Mouse (Mus musculus): ENCODE data around the gene Gns. TPM values are rescaled to one million over a fixed set of nuclear protein-coding genes. Genes with fewer than 3 reads are reported as not detected.
"Not testable (repeated sequence)": the region's sequence is repeated elsewhere in the genome, so short reads cannot be mapped to it uniquely, and the experiment has no call there.

The Gns gene
- 10 to 100 TPM in 2 of 3 experiments, 1 to 10 TPM in 1; 4.2 to 12.1 (median 11.6) TPM for polyA plus RNA-seq (2017; shearing (Covaris generic))

GRCm38 (mm10) chr10:121364801-121365564 lies at the start of gene Gns:
Gene Gns, plus strand, starts transcription at chr10:121365090.
- peak; percentile 77 for ATAC-seq

- peak; percentile 38 for ATAC-seq
Measured at GRCm38 (mm10) chr10:121315321-121316283, 49.3 kb upstream of the Gns start.

- peak; percentile 89 for ATAC-seq
Measured at GRCm38 (mm10) chr10:121316361-121316760, 48.5 kb upstream of the Gns start.

GRCm38 (mm10) chr10:121318397-121318950 lies 46.4 kb upstream of the Gns start:
- no peak for ATAC-seq

- no peak for ATAC-seq
Measured at GRCm38 (mm10) chr10:121323493-121323892, 41.4 kb upstream of the Gns start.

- no peak for ATAC-seq
Measured at GRCm38 (mm10) chr10:121326167-121326566, 38.7 kb upstream of the Gns start.

- ATAC-seq = no peak
Measured at GRCm38 (mm10) chr10:121329586-121329985, 35.3 kb upstream of the Gns start.

GRCm38 (mm10) chr10:121330940-121331339 lies 34.0 kb upstream of the Gns start:
- ATAC-seq = peak; percentile 81

- ATAC-seq = peak; percentile 74
Measured at GRCm38 (mm10) chr10:121334576-121334975, 30.3 kb upstream of the Gns start.

- ATAC-seq = not testable (repeated sequence)
Measured at GRCm38 (mm10) chr10:121336536-121336935, 28.4 kb upstream of the Gns start.

GRCm38 (mm10) chr10:121340754-121341593 lies 23.9 kb upstream of the Gns start:
- ATAC-seq = no peak

- ATAC-seq = no peak
Measured at GRCm38 (mm10) chr10:121342260-121342659, 22.6 kb upstream of the Gns start.

GRCm38 (mm10) chr10:121343867-121344266 lies 21.0 kb upstream of the Gns start:
- no peak for ATAC-seq

- no peak for ATAC-seq
Measured at GRCm38 (mm10) chr10:121349244-121349643, 15.6 kb upstream of the Gns start.

GRCm38 (mm10) chr10:121350357-121351065 lies 14.4 kb upstream of the Gns start:
- ATAC-seq = peak; percentile 28

- ATAC-seq = peak; percentile 73
Measured at GRCm38 (mm10) chr10:121351066-121351581, 13.8 kb upstream of the Gns start, which contains the start of gene Tbc1d30. Gene Tbc1d30, minus strand, starts transcription at chr10:121351278.

- no peak for ATAC-seq
Measured at GRCm38 (mm10) chr10:121351692-121352290, 13.1 kb upstream of the Gns start.

GRCm38 (mm10) chr10:121360358-121360757 lies 4.5 kb upstream of the Gns start:
- no peak for ATAC-seq

GRCm38 (mm10) chr10:121363201-121363600 lies 1.7 kb upstream of the Gns start:
- no peak for ATAC-seq

- no peak for ATAC-seq
Measured at GRCm38 (mm10) chr10:121364306-121364705, 584 bp upstream of the Gns start.

Data from inflammation-experienced regulatory T-cells, adult 6 months (primary cell).